Mouse (Mus musculus) thymus, postnatal 14 days (tissue): ENCODE data around the gene Cyb5b.

Experiments
- DNase-seq: peaks from one replicate; pipeline ENCODE4 v3.0.0; 2021

Cyb5b gene

GRCm38 (mm10) chr8:107233718-107234117 lies 83.3 kb downstream of the Cyb5b start:
- DNase-seq: no peak
